Mouse (Mus musculus) MEL-GATA-1-ER (cell line): ENCODE results near the gene Krr1.
"Not testable (repeated sequence)": the region's sequence is repeated elsewhere in the genome, so short reads cannot be mapped to it uniquely, and the experiment has no call there.

ENCODE experiments used
- DNase-seq: peaks from one replicate; pipeline ENCODE4 v3.0.0-alpha.2; 2012; ENCODE audit warnings: low read depth; ENCODE audit errors: extremely low read depth

Gene Krr1

GRCm38 (mm10) chr10:111977584-111977983 is 5.1 kb downstream of the Krr1 start:
- DNase-seq, result no peak

DNA sequence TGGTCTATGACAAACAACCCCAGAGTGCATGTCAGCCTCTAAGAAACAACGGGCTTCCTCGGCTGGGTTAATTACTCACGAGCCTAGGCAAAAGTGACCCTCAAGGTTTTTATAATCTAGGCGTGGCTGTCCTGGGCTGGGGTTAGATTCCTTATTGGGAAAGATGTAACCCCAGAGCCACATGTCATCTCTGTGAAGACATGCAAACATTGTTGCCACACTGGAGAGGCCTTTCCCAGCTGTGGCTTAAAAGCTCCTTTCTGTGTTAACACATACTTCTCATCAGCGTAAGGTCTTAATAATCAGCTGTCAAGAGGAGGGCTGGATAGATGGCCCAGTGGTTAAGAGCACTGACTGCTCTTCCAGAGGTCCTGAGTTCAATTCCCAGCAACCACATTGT is 10.6 kb downstream of the Krr1 start:
- no peak for DNase-seq

DNA sequence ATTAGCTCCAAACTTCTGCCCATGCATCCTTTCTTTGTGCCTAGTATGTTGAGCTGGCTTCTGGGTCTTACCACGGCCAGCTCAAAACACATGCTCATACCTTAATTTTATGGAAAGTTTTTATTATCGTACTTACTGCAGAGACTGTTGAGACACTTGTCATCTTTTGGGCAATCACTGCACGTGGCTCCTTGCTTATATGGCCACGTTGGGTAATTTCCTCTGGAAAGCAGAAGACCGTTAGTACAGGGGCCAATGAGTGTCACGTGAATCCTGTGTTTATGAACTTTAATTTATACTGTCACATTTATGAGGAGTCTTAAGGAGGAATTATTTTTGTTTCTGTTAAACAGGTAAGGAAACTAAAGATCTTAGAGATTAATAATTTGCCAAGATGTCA is 14.0 kb downstream of the Krr1 start:
- DNase-seq, result no peak

GRCm38 (mm10) chr10:111995803-111996548 is 23.5 kb downstream of the Krr1 start:
- no peak for DNase-seq

- no peak for DNase-seq
These were observed 24.1 kb downstream of the Krr1 start for GRCm38 (mm10) chr10:111996549-111996904.

DNA sequence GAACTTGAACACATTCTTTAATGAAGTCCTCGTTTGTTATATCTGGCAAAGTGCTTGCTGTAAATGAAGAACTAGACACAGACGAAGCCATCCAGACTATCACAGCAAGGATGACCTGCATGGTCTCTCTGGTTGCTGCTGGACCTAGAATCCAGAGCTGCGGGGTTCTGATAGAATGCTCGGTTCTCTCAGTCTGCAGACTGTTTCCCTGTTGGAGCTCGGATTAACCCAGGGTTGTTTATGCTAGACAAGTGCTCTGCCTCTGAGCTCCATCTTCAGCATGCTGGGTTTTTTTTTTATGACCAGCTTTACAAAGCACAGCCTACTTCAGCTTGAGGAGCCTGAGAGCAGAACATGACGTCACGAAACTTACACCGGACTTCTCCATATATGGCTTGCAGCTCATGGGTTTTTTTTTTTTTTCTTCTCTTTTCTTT is 24.5 kb downstream of the Krr1 start:
- DNase-seq, result no peak

DNA sequence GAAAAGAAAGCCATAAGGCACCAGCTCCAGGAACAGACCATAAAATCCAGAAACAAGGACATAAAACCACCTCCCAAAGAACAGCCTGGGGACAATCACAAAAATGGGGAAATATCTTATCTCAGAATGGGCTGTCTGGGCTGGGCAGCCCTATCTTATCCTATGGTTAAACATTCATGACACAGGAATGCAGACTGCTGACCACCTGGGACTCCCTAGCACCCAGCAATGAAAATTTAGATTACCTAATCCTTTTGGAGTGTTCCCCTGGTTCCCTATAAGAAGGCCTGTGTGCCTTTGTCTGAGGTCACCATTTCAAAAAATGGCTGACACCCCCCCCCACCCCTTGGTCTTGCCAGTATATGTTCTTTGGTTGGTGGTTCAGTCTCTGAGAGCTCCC is 25.2 kb downstream of the Krr1 start:
- DNase-seq, result no peak

GRCm38 (mm10) chr10:111999765-112000164 is 27.3 kb downstream of the Krr1 start:
- DNase-seq, result no peak

DNA sequence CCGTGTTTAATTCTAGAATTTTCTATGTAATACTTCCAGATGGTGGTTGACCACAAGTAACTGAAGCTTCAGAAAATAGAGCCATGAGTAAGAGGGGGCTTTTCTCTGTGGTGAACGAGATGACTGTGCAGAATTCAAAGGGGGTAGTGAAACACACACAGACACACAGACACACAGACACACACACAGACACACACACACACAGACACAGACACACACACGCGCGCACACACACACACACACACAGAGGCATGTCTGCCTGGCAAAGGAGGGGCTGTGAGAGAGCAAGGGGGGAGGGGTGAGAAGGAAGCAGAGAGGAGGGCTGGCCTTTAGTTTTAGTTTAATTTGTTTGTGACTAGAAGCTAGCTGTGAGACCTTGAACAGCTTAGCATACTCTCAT is 28.1 kb downstream of the Krr1 start:
- DNase-seq, result no peak

GRCm38 (mm10) chr10:112001350-112001749 is 28.9 kb downstream of the Krr1 start:
- DNase-seq, result no peak

- DNase-seq, result peak; percentile 19
These were observed 29.5 kb downstream of the Krr1 start for GRCm38 (mm10) chr10:112001756-112002520.

- peak; percentile 80 for DNase-seq
These were observed 30.2 kb downstream of the Krr1 start, which contains the start of gene Glipr1 for GRCm38 (mm10) chr10:112002544-112003215. Gene Glipr1, minus strand, starts transcription at chr10:112002631.

GRCm38 (mm10) chr10:112009511-112009910 is 37.0 kb downstream of the Krr1 start:
- DNase-seq, result not testable (repeated sequence)

- no peak for DNase-seq
These were observed 51.1 kb downstream of the Krr1 start for GRCm38 (mm10) chr10:112023585-112023984.

GRCm38 (mm10) chr10:112028689-112029088 is 56.2 kb downstream of the Krr1 start:
- DNase-seq, result not testable (repeated sequence)
